Mouse (Mus musculus) intestine, postnatal 0 days (tissue): ENCODE results near the gene Rfc5. TPM values are rescaled to one million over a fixed set of nuclear protein-coding genes. Genes with fewer than 3 reads are reported as not detected.
"Not testable (repeated sequence)": the region's sequence is repeated elsewhere in the genome, so short reads cannot be mapped to it uniquely, and the experiment has no call there.

Source experiments
- ATAC-seq: fragments of 200-750 bp; cut with Nextera tagmentation; 2 replicates; pipeline ENCODE4 v1.8.0; 2017; ENCODE audit warnings: mild to moderate bottlenecking, moderate TSS enrichment, moderate library complexity
- H3K27ac ChIP-seq: fragments of 300-500 bp; sonication (generic); 2 replicates; pipeline ENCODE4 v1.5.1; 2014; ENCODE audit warnings: mild to moderate bottlenecking, low read depth, low read length, moderate library complexity
- H3K27me3 ChIP-seq: fragments of 300-500 bp; sonication (generic); replicated peaks from 2 replicates; pipeline ENCODE4 v1.6.1; 2014; ENCODE audit warnings: low read length, mixed read lengths; ENCODE audit not compliant: control insufficient read depth, insufficient read depth
- H3K36me3 ChIP-seq: fragments of 300-500 bp; sonication (generic); 2 replicates; pipeline ENCODE4 v1.6.1; 2014; ENCODE audit warnings: mild to moderate bottlenecking, moderate library complexity; ENCODE audit not compliant: control insufficient read depth, insufficient read depth
- H3K4me1 ChIP-seq: fragments of 300-500 bp; sonication (generic); replicated peaks from 2 replicates; pipeline ENCODE4 v1.6.1; 2014; ENCODE audit warnings: antibody characterized with exemption, low read length, mixed read lengths; ENCODE audit not compliant: control insufficient read depth, insufficient read depth
- H3K4me2 ChIP-seq: fragments of 300-500 bp; sonication (generic); replicated peaks from 2 replicates; pipeline ENCODE4 v1.6.1; 2014; ENCODE audit warnings: low read depth, mild to moderate bottlenecking, moderate library complexity
- H3K4me3 ChIP-seq: fragments of 300-500 bp; sonication (generic); 2 replicates; pipeline ENCODE4 v1.5.1; 2014; ENCODE audit warnings: low read depth, low read length
- H3K9ac ChIP-seq: fragments of 300-500 bp; sonication (generic); 2 replicates; pipeline ENCODE4 v1.6.1; 2014; ENCODE audit warnings: mild to moderate bottlenecking, low read depth, low read length
- H3K9me3 ChIP-seq: fragments of 300-500 bp; sonication (generic); 2 replicates; pipeline ENCODE4 v1.6.1; 2016; ENCODE audit warnings: mixed run types; ENCODE audit not compliant: control insufficient read depth
- CTCF ChIP-seq: sonication (generic); IDR thresholded peaks from 2 replicates; pipeline ENCODE4 v1.5.1; 2016; ENCODE audit warnings: low read depth, mild to moderate bottlenecking, control low read depth, antibody characterized with exemption, moderate library complexity
- WGBS: fragments of 180-500 bp; shearing (Covaris S2); extraction: QIAGEN DNeasy Blood & Tissue Kit; methylation state at CpG from one replicate; pipeline ENCODE4 v1.1.7; 2014; 5-methylcytosine and 5-hydroxymethylcytosine counted together
- polyA plus RNA-seq: library from polyadenylated mRNA; unstranded; fragments of >200 nt; fragmentation: Nextera tagmentation; extraction: Ambion mirVana; gene quantifications from 2 replicates; pipeline ENCODE4 v1.2.1, GENCODE M21; 2015

Rfc5 gene
- polyA plus RNA-seq, 1 experiment from 2014 or later, result 29.1 TPM

DNA sequence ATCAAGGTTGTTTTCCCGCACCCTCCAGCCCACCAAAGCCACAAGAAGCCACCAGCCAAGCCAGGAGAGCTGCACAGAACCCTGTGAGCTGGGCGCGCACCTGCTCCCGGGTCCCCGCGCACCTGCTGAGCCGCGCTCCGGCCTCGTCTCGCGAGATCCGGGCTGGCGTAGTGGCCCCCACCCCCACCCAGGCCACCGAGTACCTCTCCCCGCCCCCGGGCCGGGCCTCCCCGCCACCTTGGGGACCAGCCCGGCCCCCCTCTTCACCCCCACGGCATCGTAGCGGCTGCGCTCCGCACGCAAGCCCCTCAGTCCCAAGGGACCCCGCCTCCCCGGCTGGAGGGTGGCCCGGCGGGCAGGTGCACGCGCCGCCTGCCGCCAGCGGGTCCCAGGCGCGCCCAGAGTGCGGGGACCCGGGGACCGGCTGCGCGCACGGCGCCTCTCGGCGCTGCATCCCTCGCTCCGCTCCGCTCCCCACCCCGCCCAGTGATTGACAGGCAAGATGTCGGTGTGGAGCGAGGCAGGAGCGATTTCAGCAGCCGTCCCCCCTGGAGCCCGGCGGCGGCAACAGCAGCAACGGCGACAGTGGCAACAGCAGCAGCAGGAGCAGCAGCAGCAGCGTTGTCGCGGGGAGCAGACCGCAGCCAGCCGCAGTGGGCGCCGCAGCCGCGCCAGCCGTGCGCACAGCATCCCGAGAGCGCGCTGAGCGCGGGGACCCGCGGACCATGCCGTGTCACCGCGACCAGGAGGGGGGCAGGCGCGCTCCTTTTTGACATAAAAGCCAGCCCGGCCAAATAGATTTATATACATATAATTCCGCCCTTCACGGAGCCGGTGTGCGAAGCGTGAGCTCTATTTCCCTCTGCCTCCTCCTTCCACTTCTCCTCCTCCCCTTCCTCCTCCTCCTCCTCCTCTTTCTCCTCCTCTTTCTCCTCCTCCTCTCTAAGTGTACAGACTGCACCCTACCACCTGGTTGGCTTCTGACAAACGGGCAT is 25.0 kb upstream of the Rfc5 start, which contains the start of gene Ksr2:
Gene Ksr2, plus strand, starts transcription at position 494 of the 995 bp plus-strand sequence.
- H3K4me2 ChIP-seq, result peak within 1 kb of the TSS; percentile 96
- H3K36me3 ChIP-seq, result no peaks in the 10 kb centered on the region
- H3K9me3 ChIP-seq, result no peaks in the 10 kb centered on the region
- no peak within 1 kb of the TSS for H3K27ac ChIP-seq
- H3K4me1 ChIP-seq, result no peaks in the 10 kb centered on the region
- peak within 1 kb of the TSS; percentile 57 for H3K4me3 ChIP-seq
- WGBS, result under 1% methylated on average over 71 of the region's 89 CpGs
- peak; percentile 82 for ATAC-seq
- H3K27me3 ChIP-seq, result peaks cover 27% of the 10 kb centered on the region
- H3K9ac ChIP-seq, result 0 out of 2 replicates have a peak within 1 kb of the TSS, but pooled peaks have one; percentile 31
- TF ChIP-seq CTCF, result no peak

DNA sequence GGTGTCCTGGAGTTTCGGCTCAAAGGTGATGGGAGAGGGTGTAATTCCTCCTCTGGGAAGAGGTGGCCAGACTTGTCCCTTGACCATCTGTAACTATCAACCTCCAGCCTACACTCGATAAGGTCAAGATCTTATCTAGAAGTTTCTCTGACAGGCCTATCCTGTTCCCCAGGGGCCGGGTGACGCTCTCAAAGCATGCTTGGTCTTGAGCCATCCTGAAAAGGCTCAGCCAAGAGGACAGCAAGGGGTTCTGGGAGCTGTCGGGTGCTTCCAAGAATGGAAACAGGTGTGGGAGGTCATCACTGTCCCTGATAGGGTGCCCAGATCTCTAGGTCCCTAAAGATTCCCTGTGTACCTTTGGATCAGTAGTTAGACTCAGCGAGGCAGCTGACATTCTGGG is 20.5 kb upstream of the Rfc5 start:
- Histone ChIP-seq H3K4me3 (no peak overlapping the region), H3K4me2 (no peak overlapping the region), H3K36me3 (no peaks in the 10 kb centered on the region), H3K27me3 (peaks cover 10% of the 10 kb centered on the region), H3K9me3 (no peaks in the 10 kb centered on the region), H3K4me1 (no peaks in the 10 kb centered on the region), H3K9ac (no peak overlapping the region), H3K27ac (no peak overlapping the region)
- ATAC-seq, result no peak
- 63% methylated on average over 6 of the region's 6 CpGs for WGBS
- TF ChIP-seq CTCF, result no peak

DNA sequence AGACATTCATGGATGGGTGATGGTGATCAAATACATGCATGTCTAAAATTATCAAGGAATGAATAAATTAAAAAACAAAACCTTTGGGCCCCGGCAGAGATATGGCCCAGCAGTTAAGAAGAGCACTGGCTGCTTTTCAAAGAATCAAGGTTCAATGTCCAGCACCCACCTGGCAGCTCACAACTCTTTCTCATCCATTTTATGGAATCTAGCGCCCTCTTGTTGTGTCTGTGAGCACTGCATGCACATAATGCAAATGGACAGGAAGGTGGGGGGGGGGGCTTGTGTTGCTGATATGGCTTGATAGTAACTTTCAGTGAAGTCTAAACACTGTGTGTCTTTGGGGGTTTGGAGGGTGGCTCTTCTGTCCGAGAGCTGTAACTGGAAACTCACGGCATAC is 19.4 kb upstream of the Rfc5 start:
- WGBS, result 67% methylated on average over 4 of the region's 4 CpGs
- Histone ChIP-seq H3K4me1 (no peaks in the 10 kb centered on the region), H3K36me3 (no peaks in the 10 kb centered on the region), H3K9me3 (no peaks in the 10 kb centered on the region), H3K4me3 (no peak overlapping the region), H3K27me3 (no peaks in the 10 kb centered on the region), H3K9ac (no peak overlapping the region), H3K4me2 (no peak overlapping the region), H3K27ac (no peak overlapping the region)
- peak; percentile 72 for TF ChIP-seq CTCF
- no peak for ATAC-seq

DNA sequence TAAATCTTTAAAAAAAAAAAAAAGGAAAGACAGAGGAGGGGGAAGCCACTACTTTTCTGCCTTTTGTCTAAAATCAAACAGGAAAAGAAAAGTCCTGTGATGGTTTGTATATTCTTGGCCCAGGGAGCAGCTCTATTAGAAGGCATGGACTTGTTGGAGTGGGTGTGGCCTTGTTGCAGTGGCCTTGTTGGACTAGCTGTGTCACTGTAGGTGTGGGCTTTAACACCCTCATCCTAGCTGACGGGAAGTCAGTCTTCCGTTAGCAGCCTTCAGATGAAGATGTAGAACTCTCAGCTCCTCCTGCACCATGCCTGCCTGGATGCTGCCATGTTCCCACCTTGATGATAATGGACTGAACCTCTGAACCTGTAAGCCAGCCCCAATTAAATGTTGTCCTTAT is 15.8 kb upstream of the Rfc5 start:
- H3K4me2 ChIP-seq, H3K27me3 ChIP-seq, H3K36me3 ChIP-seq: not testable (repeated sequence)

DNA sequence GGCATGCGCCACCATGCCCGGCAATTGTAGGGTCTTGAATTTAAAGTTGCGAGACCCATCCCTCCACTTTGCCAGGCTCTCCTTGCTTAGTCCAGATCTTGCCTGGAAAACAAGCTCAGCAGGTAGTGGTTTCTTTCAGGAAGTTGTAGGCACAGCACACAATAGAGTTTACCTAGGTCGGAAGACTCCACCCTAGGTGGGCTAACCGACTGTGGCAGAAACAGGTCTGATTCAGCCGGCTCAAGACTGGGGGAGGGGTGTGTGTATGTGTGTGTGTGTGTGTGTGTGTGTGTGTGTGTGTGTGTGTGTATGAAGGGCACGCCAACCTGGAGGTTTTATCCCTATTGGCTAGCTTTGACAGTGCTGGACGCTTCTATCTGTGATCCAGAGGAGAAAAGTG is 14.8 kb upstream of the Rfc5 start:
- Histone ChIP-seq H3K9me3 (no peaks in the 10 kb centered on the region), H3K27ac (no peak overlapping the region), H3K4me1 (no peaks in the 10 kb centered on the region), H3K4me3 (no peak overlapping the region), H3K27me3 (no peaks in the 10 kb centered on the region), H3K36me3 (no peaks in the 10 kb centered on the region), H3K9ac (no peak overlapping the region), H3K4me2 (no peak overlapping the region)
- no peak for ATAC-seq
- no peak for TF ChIP-seq CTCF
- WGBS, result 73% methylated on average over 8 of the region's 8 CpGs

More for the DNA sequence above, 15.8 kb upstream of the Rfc5 start:
- not testable (repeated sequence) for H3K27ac ChIP-seq, H3K4me1 ChIP-seq, H3K9ac ChIP-seq, H3K4me3 ChIP-seq, ATAC-seq, H3K9me3 ChIP-seq
- WGBS, result 77% methylated on average over 2 of the region's 2 CpGs

DNA sequence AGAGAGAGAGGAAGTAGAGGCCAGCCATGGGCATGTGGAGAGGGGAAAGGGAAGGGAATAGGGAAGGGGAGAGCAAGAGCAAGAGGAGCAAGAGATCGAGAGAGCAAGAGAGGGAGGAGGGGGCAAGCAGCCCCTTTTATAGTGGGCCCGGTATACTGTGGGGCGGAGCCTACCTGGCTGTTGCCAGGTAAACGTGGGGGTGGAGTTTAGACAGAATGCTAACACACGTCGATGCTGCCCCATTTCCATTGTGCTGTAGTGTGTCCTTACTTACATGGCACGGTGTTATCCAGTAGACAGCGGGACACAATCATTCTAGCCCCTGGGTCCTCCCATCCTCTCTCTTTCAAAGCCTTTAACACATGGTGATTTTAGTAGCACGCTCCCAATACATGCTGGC is 10.4 kb upstream of the Rfc5 start:
- no peak overlapping the region for H3K9ac ChIP-seq
- no peaks in the 10 kb centered on the region for H3K27me3 ChIP-seq
- H3K27ac ChIP-seq, result no peak overlapping the region
- TF ChIP-seq CTCF, result no peak
- no peaks in the 10 kb centered on the region for H3K9me3 ChIP-seq
- H3K4me3 ChIP-seq, result no peak overlapping the region
- no peaks in the 10 kb centered on the region for H3K4me1 ChIP-seq
- WGBS, result 64% methylated on average over 9 of the region's 9 CpGs
- no peak for ATAC-seq
- no peaks in the 10 kb centered on the region for H3K36me3 ChIP-seq
- no peak overlapping the region for H3K4me2 ChIP-seq
